Mouse (Mus musculus) megakaryocyte progenitor cell, adult 5-6 weeks (primary cell): Measurements from ENCODE around the gene Mfge8. TPM values are rescaled to one million over a fixed set of nuclear protein-coding genes. Genes with fewer than 3 reads are reported as not detected.

Experiments used
- ATAC-seq: replicated peaks from 2 replicates; pipeline ENCODE4 v1.8.0; 2016; ENCODE audit warnings: mild to moderate bottlenecking, moderate TSS enrichment, inconsistent platforms; ENCODE audit not compliant: poor library complexity
- total RNA-seq, 2 experiments: library from RNA; stranded (forward) in 1 of 2; stranded (reverse) in 1 of 2; fragments of 157-497, 149-512 nt in 1 of 2; fragments of 200-1000 nt in 1 of 2; gene quantifications; 2 replicates each; pipeline versions ENCODE4 v1.2.3 to v1.2.4; 2015 to 2017

Gene Mfge8
- total RNA-seq (2015) = 8.4 and 10.4 TPM in 2 replicates
- 9.9 and 10.7 TPM in 2 replicates for total RNA-seq (2017)

DNA sequence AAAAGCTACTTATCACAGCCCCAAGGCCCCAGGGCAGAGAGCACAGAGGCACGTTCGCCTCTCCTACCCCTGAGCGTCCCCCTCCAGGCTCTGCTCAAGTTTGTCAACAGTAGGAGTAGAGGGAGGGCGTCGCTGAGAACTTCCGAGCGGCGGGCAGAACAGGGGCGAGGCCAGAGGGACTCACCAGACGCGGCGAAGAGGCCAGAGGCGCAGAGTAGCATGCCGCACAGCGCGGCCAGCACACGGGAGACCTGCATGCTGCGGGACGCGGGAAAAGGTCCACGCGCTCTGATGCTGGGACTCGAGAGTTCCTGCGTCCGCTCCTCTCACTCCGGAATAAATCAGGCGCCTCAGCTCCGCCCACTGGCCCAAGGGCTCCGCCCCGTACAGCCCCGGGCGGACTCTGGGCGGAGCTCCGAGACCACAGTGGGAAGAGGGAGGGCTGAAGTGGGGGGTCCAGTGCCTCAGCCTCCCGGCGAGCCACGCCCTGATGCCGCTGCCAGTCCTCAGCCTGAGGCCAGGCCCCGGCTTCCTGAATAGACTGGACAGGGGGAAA, at the start of gene Mfge8:
Gene Mfge8 (minus strand): TSS at position 350 of the 556 bp plus-strand sequence.
- peak; percentile 97 for ATAC-seq

DNA sequence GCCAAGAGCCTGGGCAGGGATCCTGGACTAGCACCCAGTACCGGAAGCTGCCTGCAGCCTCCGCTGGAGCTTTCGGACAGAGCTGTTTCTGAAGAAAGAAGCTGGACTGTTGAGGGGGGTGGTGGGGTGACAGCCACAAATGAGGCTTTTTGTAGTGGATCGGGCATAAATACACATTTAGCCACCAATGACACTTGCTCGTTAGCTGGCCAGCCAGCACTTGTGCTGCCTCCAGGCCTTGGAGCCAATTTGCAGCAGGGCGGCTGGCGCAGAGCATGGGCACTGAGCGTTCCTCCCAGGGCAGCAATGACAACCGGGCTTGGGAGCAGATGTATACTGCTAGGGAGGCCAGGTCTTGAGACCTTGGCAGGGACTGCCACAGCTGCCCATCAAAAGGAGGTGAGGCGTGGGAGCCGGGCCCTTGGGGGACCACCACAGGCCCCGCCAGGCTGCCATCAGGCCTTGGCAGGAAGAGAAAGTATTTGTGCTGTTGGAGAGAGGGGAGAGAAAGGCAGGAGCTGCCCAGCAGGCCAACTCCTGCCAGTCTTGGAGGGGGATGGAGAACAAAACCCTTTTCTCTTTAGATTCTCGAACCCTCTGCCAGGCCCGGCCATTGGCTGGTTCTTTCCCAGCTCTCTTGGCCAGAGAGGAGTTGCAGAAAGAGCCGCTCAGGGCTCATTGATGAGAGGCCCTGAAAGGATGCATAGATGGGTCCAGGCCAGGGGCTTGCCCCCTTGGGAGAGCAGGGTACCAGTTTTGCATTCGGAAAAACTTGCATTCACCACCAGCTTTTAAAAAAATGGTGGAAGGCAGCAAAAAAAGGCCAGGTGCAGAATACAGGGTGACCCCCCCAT, 45.9 kb upstream of the Mfge8 start:
- ATAC-seq = no peak

DNA sequence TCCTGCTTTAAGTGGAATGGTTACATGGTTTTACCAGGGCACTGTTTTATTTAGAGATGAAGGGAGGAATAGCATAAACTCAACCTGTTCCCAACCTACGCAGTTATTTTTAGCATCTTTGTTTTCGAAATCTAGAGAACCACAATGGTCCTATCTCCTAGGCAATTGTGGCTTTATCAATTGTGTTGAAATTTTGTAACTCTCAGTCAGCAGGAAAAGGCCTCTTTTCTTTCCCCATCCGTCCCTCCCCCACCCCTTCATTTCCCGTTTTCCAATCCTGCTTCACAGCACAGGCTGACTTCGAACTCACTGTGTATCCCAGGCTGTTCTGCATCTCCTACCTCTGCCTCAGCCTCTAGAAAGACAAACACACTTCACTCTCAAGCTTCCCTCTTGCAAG, 45.1 kb upstream of the Mfge8 start:
- ATAC-seq = peak; percentile 63

DNA sequence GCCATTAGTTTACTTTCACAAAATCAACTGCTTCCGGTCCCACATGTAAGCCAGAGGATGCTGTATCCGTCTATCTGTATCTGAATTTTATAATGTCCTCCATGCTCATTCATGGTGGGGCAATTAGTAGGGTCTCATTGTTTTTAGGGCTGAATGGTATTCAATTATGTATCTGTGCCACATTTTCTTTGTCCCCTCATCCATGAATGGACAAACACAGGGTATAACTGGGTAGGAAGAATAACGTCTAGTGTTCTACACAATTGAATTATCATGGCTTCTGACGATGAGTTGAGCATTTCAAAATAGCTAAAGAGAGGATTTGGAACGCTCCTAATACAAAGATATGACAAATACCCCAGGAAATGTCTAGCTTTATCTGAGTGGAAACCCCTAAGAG, 42.6 kb upstream of the Mfge8 start:
- no peak for ATAC-seq

DNA sequence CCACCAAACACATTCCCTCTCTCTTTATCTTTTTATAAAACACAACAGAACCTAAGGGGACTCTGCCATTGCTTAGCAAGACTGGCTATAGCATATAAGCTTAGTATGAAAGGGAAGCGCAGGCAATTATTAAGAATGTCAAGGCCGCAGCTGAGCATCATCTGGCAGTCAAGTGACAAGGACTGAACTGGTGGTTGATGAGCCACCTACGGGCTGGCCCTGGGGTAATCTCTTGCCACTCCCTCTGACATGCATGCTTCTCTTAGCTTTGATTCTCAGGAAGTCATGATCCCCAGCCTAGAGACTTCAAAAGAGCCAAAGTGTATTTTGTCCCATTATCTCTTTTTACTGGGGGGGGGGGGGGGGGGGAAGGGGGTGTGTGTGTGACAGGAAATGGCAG, 41.7 kb upstream of the Mfge8 start:
- ATAC-seq = no peak

DNA sequence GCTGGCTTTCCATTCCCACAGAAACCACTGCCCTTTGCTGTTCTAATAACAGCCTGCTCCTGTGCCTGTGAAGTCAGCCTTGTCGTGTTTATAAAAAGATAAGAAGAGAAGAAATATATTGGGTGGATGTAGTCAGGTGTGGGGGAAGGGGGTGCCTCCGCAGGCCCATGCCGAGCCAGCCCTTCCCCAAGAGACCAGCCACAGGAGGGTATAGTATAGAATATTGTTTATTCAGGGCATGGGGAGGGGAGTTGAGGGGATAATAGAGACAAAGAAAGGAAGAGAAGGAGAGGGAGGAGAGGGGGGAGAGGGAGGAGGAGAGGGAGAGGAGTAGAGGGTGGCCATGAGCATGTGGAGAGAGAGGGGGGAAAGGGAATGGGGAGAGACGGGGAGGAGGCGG, 40.4 kb upstream of the Mfge8 start:
- ATAC-seq = no peak

DNA sequence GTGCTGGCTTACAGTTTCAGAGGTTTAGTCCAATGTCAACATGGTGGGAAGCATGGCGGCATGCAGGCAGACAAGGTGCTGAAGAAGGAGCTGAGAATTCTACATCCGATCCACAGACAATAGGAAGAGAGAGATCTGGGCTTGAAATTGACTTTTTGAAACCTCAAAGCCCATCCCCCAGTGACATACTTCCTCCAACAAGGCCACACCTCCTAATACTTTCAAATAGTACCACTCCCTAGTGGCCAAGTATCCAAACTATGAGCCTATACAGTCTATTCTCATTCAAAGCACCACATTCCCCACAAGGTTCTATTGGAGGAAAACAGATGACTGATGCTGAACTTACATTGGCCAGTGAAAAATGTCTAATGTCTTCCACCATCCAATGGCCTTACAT, 38.7 kb upstream of the Mfge8 start:
- no peak for ATAC-seq

DNA sequence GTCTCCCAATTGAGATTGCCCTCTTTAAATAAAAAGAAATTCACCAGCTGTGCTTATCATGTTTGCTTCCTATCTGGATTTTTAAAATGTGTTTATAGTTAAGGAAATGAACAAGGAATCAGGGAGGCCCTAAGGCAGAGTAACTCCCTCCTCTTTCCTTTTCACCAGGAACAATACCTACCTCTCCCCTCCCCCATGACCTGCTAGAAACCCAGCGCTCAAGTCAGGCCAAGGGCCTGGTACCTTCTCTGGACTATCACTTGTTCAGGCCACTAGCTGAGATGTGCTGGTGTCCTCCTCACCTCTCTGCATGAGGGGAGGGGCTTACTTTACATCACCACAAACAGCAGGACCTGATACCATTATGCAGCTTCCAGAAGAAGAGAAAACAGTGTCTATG, 34.6 kb upstream of the Mfge8 start:
- ATAC-seq = no peak

DNA sequence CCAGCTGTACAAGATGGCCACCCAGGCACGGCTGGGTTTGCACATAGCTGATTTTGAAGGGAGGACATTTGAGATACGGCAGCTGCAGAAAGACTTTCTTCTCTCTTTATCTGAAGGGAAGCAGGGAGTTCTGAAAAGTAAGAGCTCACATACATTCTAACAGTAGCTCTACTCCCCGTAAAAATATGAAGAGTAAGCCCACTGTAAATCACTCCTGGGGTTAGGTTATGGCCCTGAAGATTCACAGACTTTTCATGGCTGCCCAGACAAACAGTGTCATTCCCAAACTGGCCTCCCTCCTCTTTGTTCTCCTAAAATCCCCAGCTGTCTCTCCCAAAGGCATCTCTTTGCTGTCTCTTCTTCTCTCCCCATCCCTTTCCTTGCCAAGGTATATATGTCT, 24.9 kb upstream of the Mfge8 start:
- no peak for ATAC-seq

DNA sequence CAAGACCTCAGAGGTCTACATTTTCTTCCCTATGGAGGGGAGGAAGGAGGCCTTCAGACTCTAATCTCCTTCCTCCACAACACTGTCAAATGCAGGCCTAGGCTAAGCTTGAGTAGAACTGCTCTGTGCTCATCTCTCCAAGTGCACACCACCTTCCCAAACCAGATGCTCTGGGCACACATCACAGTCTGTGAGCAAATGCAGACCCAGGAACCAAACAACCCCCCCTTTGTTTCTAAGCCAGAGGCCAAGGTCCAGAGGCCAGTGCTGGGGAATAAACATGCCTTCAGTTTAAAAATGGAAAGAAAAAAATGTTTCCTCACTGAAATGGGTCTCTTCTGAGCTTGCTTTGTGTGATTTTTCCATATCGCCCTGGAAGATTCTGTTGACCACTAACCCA, 22.9 kb upstream of the Mfge8 start:
- ATAC-seq = no peak

DNA sequence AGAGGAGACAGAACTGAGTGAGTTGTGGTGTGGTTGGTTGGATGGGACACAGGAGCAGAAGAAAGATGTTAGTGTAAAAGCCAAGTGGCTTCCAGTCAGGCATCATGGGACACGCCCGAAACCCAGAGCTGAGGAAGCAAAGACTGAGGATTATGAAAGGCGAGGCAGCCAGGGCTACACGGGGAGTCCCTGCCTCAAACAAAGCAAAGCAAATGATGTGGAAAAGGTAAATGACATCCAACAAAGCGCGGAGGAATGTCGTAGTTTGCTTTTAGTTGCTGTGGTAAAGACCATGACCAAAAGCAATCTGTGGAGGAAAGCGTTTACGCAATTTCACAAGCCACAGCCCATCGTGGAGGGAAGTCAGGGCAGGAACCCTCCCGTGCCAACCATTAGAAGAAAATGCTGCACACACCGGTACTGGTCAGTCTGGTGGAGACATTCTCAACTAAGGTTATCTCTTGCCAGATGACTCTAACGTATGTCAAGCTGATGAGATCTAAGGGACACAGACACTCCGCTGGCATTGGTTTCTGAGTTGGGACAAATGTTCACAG, 18.2 kb upstream of the Mfge8 start:
- ATAC-seq = peak; percentile 86

DNA sequence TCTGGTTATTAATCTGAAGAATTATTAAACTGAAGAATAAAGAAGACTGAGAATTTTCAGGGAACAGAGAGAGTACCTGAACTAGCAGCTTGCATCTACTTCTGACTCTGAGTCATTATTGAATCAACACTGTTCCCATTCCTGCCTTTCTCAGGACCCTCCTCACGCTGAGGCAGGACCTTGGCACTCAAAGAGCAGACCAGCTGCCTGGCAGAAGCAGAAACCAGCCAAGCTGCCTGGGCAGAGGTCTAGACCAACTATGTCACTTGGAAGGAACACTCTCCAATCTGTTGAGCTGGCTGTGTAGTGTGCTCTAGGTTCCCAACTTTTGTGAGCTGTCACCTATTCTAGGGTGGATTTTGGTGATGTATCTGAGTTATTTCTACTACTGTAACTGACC, 10.5 kb upstream of the Mfge8 start:
- ATAC-seq = no peak

DNA sequence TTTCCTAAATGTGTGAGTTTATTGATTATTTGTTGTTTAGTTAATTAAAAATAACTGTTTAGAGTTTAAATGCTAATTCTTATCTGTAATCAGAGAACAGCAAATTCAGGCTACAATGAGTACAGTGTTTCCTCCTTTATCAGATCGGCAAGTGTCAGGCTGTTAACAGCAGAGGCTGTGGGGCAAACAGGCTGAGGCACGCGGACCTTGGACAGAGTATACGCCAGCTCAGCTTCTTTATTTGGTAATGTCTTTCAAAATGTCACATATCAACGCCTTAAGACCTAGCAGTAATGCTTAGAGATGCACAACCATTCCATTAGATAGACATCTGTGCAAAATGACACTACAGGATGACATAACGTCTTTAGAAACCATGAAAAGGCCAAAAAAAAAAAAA, 662 bp upstream of the Mfge8 start:
- ATAC-seq = no peak

DNA sequence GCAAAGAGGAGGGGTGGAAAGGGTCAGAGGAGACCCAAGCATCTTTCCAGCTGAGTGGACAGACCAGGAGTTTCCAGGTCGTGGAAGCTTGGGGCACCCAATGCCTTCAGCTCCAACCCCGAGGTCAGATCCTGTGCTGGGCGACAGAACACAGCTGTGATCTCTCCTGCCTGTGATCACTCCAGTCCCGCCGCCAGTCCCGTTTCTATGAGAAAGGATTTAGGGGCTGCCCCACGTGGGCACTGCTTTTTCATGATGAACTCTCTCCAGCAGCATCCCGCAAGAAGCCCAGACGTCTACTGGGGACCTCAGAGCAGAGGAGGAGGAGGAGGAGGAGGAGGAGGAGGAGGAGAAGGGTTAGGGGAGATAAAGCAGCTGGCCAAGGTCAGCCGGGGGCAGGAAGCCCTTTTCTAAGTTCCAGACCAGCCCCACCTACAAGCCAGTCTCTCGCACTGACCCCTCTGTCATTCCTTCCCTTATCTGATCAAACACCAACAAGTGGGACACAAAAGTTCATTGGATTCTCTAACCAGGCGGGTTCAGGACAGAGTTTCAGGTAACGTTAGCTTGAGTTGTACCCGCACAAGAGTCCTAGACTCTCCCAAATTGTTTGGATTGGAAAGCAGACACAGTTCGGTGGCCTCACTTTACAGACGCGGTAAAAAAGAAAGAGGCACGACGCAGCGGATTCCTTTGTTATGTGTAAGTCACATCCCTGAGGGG, 768 bp downstream of the Mfge8 start:
- ATAC-seq = no peak

DNA sequence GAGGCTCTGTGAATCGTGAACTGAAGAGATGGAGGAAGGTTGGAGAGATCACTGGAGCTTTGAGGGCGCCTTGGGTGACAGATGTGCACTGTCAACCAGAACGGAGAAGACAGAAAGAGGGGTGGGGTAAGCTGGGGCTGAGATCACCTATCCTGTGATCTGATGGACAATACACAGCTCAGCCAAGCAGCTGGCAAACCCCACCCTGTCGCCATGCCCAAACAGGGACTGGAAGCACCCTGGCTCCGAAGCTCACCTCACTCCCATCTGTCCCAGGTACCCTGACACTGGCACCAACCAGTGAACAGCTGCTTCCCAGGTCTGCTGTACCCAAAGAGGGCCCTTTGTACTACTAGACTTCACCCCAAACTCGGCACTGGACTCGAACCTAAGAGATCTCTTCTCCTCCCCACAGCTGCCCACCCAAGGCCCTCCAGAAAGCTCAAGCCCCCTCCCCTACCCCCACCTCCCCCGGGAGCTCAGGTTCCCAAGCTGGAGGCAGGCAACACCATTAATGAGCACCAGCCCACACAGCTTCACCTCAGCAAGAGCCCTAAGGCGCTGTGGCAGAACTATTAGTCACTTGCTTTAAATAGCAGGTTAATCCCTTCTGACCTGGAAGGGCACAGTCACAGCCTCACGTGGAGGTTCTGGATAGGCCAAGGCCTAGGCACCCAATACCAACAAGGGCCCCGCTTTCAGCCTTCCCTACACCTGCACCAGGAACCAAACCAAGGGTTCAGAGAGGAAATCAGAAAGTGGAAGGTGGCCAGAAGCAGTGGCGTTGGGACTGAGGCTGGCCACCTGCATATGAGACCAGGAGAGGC, 1.6 kb downstream of the Mfge8 start:
- ATAC-seq = no peak

DNA sequence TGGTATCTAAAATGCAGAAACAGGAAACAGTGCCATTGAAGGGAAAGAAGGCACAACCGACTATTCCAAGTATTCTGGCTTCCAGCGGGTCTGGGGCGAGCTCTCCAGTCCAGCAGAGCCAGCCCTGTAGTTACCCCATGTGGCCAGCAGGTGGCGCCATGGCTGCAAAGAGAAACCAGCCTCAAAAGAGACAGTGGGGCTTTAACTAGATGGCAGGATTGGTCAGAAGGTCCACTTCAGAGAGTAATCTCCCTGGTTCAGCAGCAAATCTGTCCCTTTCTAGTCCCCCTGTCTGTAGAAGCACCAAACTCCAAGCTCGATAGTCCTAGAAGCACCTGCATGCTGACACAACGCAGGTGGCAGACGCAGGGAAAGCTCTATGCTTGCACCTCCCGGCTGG, 8.0 kb downstream of the Mfge8 start:
- peak; percentile 90 for ATAC-seq

DNA sequence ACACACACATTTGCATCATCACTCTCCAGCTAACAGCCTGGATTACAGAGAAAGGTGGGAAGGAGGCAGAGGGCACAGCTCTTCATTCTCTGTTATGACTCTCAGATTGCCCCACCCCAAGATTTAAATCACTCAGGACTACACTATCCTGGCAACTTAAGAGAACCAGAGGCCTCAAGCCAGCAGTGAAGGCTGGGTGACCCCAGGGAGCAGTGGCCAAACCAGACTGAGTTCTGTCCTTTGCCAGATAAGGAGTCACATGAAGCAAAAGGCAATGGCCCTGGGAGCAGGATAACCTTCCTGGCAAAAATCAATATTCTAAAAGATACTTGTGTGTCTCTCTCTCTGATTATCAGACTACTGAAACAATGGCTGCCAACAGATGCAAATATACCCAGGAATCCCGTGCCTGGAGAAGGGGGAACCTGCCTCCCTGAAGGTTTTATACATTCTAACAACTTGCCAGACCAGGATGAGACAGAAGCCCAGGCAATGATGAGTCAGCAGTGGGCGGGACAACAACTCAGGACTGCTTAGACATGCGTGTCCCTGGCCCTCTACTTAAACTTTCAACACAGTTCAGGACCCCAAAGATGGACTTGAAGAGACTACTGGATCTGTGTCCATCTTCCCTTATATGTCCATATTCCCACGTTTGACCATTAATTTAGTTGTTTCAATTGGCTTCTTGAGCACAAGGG, 8.8 kb downstream of the Mfge8 start:
- no peak; the same call in 1 of the 2 replicates for ATAC-seq

DNA sequence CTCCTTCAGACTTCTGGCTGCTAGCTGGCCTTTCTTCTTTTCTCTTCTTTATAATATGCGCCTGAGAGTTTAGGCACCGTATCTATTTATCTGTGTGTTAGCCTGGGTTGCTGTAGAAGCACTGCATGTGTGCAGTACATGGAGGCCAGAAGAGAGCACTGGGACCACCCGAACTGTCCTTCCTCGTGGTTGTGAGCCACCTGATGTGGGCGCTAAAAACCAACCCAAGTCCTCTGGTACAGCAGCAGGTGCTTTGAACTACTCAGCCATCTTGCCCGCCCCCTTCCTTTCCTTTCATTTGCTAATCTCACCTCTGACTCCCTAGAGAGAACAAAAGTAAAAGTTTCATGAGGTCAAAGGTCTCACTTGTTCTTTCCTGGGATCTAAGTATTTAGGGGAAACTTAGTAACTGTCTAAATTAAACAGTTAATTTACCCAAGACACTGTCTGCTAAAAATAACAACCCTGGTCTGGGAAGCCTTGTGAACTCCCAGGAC, 9.5 kb downstream of the Mfge8 start:
- ATAC-seq = no peak

DNA sequence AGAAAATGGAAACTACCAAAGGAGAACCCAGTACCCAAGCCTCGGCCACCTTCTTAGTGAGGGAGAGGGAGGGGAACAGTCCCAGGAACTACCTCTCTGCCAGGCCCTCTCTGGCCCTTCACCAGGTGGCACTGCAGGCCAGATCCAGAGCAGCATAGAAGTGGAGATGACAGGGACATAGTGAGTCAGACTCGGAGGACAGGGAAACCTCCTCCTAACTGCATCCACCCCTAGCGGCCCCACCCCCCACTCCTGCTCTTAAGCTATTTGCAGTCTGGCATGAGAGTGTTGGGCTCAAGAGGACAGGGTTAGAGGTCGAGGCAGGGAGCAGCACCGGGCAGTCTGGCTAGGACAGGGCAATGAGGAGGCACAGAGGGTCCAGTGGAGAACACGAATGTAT, 15.5 kb downstream of the Mfge8 start:
- no peak for ATAC-seq

DNA sequence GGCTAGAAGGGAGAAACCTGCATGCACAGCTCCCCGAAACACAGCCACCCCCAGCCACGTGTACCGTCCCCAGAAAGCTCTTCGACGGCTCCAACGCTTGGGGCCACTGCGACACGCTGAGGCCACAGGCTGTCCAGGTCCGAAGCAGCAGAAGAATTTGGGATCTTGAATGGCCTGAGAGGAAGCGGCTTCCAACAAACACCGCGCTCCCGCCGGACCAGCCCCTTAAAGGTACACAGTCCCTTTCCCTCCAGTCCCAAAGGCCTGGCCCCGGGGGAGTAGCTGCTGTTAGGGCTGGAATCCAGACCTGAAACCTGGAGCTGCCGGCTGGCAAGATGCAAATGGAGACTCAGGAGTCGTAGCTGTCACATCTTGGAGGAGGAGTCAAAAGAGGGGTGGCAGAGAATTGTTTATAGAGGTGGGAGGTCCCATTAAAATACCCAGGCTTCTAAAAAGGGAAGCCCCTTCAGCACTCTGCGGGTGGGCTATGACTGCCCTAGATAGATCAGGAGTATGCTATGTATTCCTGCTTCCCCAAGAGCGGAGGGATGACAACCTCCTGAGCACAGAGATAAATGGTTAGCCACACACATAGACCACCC, 17.9 kb downstream of the Mfge8 start, which contains the start of gene Hapln3:
Gene Hapln3 (minus strand): TSS at position 176 of the 602 bp plus-strand sequence.
- peak; percentile 25 for ATAC-seq
